Mouse (Mus musculus) embryonic facial prominence, embryonic 14.5 days (tissue): ENCODE data around the gene Cacng1. TPM values are rescaled to one million over a fixed set of nuclear protein-coding genes. Genes with fewer than 3 reads are reported as not detected.

Experiments used
- ATAC-seq: fragments of 200-750 bp; cut with Nextera tagmentation; 2 replicates; pipeline ENCODE4 v1.8.0; 2017; ENCODE audit warnings: low read depth, moderate number of reproducible peaks, moderate TSS enrichment
- DNase-seq: peaks from one replicate; pipeline ENCODE4 v3.0.0-alpha.2; 2015; ENCODE audit warnings: low spot score
- H3K27ac ChIP-seq: fragments of 300-500 bp; sonication (generic); replicated peaks from 2 replicates; pipeline ENCODE4 v1.5.1; 2014; ENCODE audit warnings: low read depth, mild to moderate bottlenecking, low read length, moderate library complexity
- H3K27me3 ChIP-seq: fragments of 300-500 bp; sonication (generic); replicated peaks from 2 replicates; pipeline ENCODE4 v1.6.1; 2014; ENCODE audit warnings: low read length; ENCODE audit not compliant: control insufficient read depth, insufficient read depth
- H3K36me3 ChIP-seq: fragments of 300-500 bp; sonication (generic); 2 replicates; pipeline ENCODE4 v1.6.1; 2014; ENCODE audit warnings: low read length, mixed read lengths; ENCODE audit not compliant: control insufficient read depth, insufficient read depth
- H3K4me1 ChIP-seq: fragments of 300-500 bp; sonication (generic); 2 replicates; pipeline ENCODE4 v1.6.1; 2014; ENCODE audit warnings: antibody characterized with exemption, low read length; ENCODE audit not compliant: control insufficient read depth, insufficient read depth
- H3K4me2 ChIP-seq: fragments of 300-500 bp; sonication (generic); 2 replicates; pipeline ENCODE4 v1.6.1; 2014; ENCODE audit warnings: low read depth, mild to moderate bottlenecking, low read length, moderate library complexity, mixed read lengths
- H3K4me3 ChIP-seq: fragments of 300-500 bp; sonication (generic); 2 replicates; pipeline ENCODE4 v1.5.1; 2014; ENCODE audit warnings: low read depth, mild to moderate bottlenecking, low read length
- H3K9ac ChIP-seq: fragments of 300-500 bp; sonication (generic); 2 replicates; pipeline ENCODE4 v1.6.1; 2014; ENCODE audit warnings: low read depth, mild to moderate bottlenecking, low read length, moderate library complexity, mixed read lengths
- H3K9me3 ChIP-seq: fragments of 300-500 bp; sonication (generic); 2 replicates; pipeline ENCODE4 v1.6.1; 2016; ENCODE audit warnings: low read length; ENCODE audit not compliant: control insufficient read depth
- WGBS: fragments of 180-500 bp; shearing (Covaris S2); extraction: QIAGEN DNeasy Blood & Tissue Kit; methylation state at CpG from one replicate; pipeline ENCODE4 v1.1.7; 2014; 5-methylcytosine and 5-hydroxymethylcytosine counted together
- polyA plus RNA-seq: library from polyadenylated mRNA; unstranded; fragments of >200 nt; fragmentation: Nextera tagmentation; extraction: Ambion mirVana; gene quantifications from 2 replicates; pipeline ENCODE4 v1.2.1, GENCODE M21; 2014

Gene Cacng1
- polyA plus RNA-seq, 1 experiment from 2014 or later: 41.8 TPM

GRCm38 (mm10) chr11:107655538-107655937, 60.8 kb downstream of the Cacng1 start:
- H3K4me3 ChIP-seq: no peak overlapping the region
- H3K4me1 ChIP-seq: no peaks in the 10 kb centered on the region
- H3K9ac ChIP-seq: no peak overlapping the region
- H3K36me3 ChIP-seq: peaks cover 58% of the 10 kb centered on the region
- WGBS: 77% methylated on average over 4 of the region's 4 CpGs
- no peak for ATAC-seq
- H3K4me2 ChIP-seq: no peak overlapping the region
- H3K27ac ChIP-seq: no peak overlapping the region
- no peaks in the 10 kb centered on the region for H3K27me3 ChIP-seq
- no peaks in the 10 kb centered on the region for H3K9me3 ChIP-seq
- DNase-seq: no peak

Other genes starting within 250 kb of the Cacng1 start
- gene Pitpnc1, start 245.8 kb downstream of the Cacng1 start, polyA plus RNA-seq: 20.6 and 21.2 TPM in 2 replicates
- gene Psmd12, start 237.0 kb downstream of the Cacng1 start, polyA plus RNA-seq: 154 and 160 TPM in 2 replicates
- gene Helz, start 168.6 kb downstream of the Cacng1 start, polyA plus RNA-seq: 21.7 and 22.0 TPM in 2 replicates
- gene Cacng4, start 78.0 kb upstream of the Cacng1 start, polyA plus RNA-seq: 4.8 and 4.9 TPM in 2 replicates
- gene Cacng5, start 198.5 kb upstream of the Cacng1 start, polyA plus RNA-seq: 0.95 and 1.2 TPM in 2 replicates